Mouse (Mus musculus) liver, embryonic 16.5 days (tissue): ENCODE measurements around the gene Cela2a. TPM values are rescaled to one million over a fixed set of nuclear protein-coding genes. Genes with fewer than 3 reads are reported as not detected.

Source experiments
- ATAC-seq: fragments of 200-750 bp; cut with Nextera tagmentation; 2 replicates; pipeline ENCODE4 v1.8.0; 2017; ENCODE audit warnings: low read depth, mild to moderate bottlenecking, moderate number of reproducible peaks, moderate library complexity
- H3K27ac ChIP-seq: fragments of 300-500 bp; sonication (generic); 2 replicates; pipeline ENCODE4 v1.5.1; 2014; ENCODE audit warnings: mild to moderate bottlenecking, low read length
- H3K27me3 ChIP-seq: fragments of 300-500 bp; sonication (generic); 2 replicates; pipeline ENCODE4 v1.6.1; 2014; ENCODE audit warnings: low read depth, low read length, mixed read lengths; ENCODE audit not compliant: control insufficient read depth, insufficient read depth
- H3K36me3 ChIP-seq: fragments of 300-500 bp; sonication (generic); 2 replicates; pipeline ENCODE4 v1.6.1; 2014; ENCODE audit warnings: mild to moderate bottlenecking; ENCODE audit not compliant: control insufficient read depth, insufficient read depth
- H3K4me1 ChIP-seq: fragments of 300-500 bp; sonication (generic); 2 replicates; pipeline ENCODE4 v1.6.1; 2014; ENCODE audit warnings: low read depth, low read length, mixed read lengths; ENCODE audit not compliant: control insufficient read depth
- H3K4me2 ChIP-seq: fragments of 300-500 bp; sonication (generic); 2 replicates; pipeline ENCODE4 v1.6.1; 2014; ENCODE audit warnings: low read depth, low read length, mixed read lengths
- H3K4me3 ChIP-seq: fragments of 300-500 bp; sonication (generic); 2 replicates; pipeline ENCODE4 v1.5.1; 2014; ENCODE audit warnings: low read depth, mild to moderate bottlenecking, low read length
- H3K9ac ChIP-seq: fragments of 300-500 bp; sonication (generic); 2 replicates; pipeline ENCODE4 v1.6.1; 2014; ENCODE audit warnings: low read depth, low read length
- H3K9me3 ChIP-seq: fragments of 300-500 bp; sonication (generic); replicated peaks from 2 replicates; pipeline ENCODE4 v1.6.1; 2016; ENCODE audit warnings: low read length; ENCODE audit not compliant: control insufficient read depth
- WGBS: fragments of 180-500 bp; shearing (Covaris S2); extraction: QIAGEN DNeasy Blood & Tissue Kit; methylation state at CpG from one replicate; pipeline ENCODE4 v1.1.7; 2014; ENCODE audit not compliant: insufficient replicate concordance; 5-methylcytosine and 5-hydroxymethylcytosine counted together
- polyA plus RNA-seq: library from polyadenylated mRNA; unstranded; fragments of >200 nt; fragmentation: Nextera tagmentation; extraction: Ambion mirVana; gene quantifications from 2 replicates; pipeline ENCODE4 v1.2.1, GENCODE M21; 2015

The Cela2a gene
- polyA plus RNA-seq, 1 experiment from 2014 or later, result 13.9 TPM

DNA sequence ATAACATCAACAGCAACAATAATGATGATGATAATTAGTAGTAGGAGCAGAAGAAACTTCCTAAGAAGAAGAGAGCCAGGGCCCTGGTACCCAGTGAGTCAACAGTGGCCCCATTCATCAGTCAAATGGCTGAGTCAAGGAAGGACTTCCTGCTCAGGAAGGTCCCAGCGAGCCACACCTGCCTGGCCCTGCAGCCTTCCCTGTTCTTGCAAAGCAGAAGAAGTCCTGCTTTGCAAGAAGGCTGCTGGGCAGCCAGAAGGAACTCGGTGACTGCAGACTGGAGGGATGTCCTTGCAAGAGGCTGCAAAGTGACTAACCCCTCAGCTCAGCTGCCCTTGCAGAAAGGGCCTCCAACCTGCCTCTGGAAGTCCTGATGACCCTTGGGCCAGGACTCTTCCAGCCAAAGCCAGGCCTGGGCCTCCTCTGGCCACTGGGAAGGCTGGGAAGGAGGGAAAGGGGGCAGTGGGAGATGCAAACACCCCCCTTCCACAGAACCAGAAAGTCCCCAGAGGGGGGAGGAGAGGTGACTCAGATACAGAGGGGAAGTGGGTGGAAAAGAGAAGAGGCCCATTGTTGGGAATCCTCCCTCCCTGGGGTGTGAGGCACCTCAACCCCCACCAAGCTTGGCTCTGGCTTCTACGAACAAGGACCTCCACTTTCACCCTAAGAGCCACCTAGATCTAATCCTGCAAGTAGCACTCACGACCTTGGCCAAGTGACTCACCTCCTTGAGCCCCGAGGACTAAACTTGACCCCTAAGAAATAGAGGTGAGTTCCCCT lies 43.7 kb upstream of the Cela2a start:
- Histone ChIP-seq H3K4me3 (no peak overlapping the region), H3K4me1 (peaks cover 40% of the 10 kb centered on the region), H3K27ac (no peak overlapping the region), H3K9me3 (no peaks in the 10 kb centered on the region), H3K9ac (no peak overlapping the region), H3K27me3 (no peaks in the 10 kb centered on the region), H3K36me3 (no peaks in the 10 kb centered on the region), H3K4me2 (no peak overlapping the region)
- ATAC-seq, result no peak
- WGBS, result 60% methylated on average over 5 of the region's 5 CpGs

DNA sequence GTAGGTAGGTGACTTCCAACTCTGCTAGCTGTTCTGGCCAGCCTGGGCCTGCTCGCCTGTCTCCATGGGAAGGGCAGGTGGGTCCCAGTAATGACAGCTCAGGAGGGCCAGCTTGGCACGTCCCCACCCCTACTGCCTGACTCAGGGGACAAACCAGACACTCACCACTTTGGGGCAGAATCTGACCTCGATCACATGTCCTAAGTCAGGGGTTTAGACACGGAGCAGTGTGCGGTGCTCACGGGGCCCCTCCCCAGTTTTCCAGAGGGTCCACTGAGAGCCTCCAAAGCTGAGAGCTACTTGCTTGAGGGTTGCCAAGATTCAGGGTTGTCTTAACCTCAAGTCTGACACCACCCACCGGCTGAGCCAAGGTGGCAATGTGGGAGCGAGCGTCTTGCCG lies 42.1 kb upstream of the Cela2a start:
- Histone ChIP-seq H3K4me2 (no peak overlapping the region), H3K4me1 (peaks cover 30% of the 10 kb centered on the region), H3K9ac (no peak overlapping the region), H3K9me3 (no peaks in the 10 kb centered on the region), H3K4me3 (no peak overlapping the region), H3K27me3 (no peaks in the 10 kb centered on the region), H3K36me3 (no peaks in the 10 kb centered on the region), H3K27ac (no peak overlapping the region)
- WGBS, result 87% methylated on average over 10 of the region's 10 CpGs
- no peak for ATAC-seq

DNA sequence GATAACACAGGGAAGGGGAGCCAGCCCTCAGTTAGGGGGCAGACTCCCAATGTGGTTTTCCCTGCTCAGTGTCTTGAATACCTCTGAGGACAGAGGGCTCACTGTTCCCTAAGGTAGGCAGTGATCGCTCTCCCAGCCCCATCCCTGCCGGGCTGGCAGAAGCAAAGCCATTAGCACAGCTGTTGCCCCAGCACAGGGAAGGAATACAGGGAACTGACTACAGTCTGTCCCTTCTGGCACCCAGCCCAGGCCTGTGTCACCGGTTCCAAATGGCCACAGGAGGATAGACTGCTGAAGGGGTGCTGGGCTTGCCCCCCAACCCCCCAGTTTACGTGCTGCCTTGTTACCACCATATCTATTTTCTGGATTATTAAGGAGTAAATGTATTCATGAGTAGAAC lies 41.5 kb upstream of the Cela2a start:
- Histone ChIP-seq H3K9ac (no peak overlapping the region), H3K4me3 (no peak overlapping the region), H3K36me3 (no peaks in the 10 kb centered on the region), H3K9me3 (no peaks in the 10 kb centered on the region), H3K27ac (no peak overlapping the region), H3K27me3 (no peaks in the 10 kb centered on the region), H3K4me2 (no peak overlapping the region), H3K4me1 (peaks cover 24% of the 10 kb centered on the region)
- ATAC-seq, result no peak
- 72% methylated on average over 4 of the region's 4 CpGs for WGBS

DNA sequence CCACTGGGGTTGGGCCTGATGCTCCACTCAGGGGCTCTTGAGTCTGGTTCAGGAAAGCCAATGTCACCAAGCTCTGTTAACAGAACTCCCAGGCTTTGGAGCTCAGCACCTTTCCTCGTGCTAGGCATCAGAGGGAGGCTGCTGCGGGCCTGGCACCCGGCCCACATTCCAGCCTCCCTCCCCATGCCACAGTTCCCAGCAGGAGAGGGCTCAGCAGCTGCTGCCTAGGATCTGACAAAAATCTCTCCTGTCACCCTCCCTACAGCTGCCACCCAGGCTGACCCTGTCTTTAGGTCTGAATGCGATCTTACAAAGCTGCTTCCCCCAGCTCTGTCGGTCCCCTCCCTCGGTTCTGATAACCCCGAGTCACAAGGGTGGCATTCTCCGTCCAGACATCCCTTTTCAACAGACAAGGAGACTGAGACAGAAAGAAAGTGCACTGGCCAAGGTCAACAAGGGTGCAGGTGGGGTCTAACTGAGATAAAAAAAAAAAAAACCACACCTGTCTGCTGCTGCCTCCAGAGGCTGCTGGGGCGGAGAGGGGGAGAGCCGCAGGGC lies 41.1 kb upstream of the Cela2a start:
- Histone ChIP-seq H3K27ac (no peak overlapping the region), H3K4me3 (no peak overlapping the region), H3K27me3 (no peaks in the 10 kb centered on the region), H3K4me2 (no peak overlapping the region), H3K36me3 (no peaks in the 10 kb centered on the region), H3K9ac (no peak overlapping the region), H3K4me1 (peaks cover 19% of the 10 kb centered on the region), H3K9me3 (no peaks in the 10 kb centered on the region)
- ATAC-seq, result no peak
- WGBS, result 66% methylated on average over 10 of the region's 10 CpGs

DNA sequence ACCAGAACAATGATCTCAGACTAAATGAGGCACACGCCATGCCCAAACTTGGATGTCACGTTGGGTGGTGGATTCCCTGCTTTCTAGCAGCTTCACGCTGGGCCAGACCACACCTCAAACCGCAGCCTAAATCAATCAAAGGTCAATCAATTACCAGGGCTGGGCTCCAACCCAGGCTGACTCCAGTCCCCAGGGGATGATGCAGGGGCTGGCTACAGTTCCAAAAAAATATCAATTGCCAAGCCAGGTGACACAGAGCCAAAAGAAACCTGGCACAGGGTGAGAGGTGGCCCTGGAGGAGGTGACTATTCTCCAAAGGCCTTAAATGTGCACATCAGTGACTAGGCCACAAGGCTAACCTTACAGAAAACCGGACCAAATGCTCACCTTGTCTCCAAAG lies 39.6 kb upstream of the Cela2a start:
- no peak for ATAC-seq
- H3K27ac ChIP-seq, result no peak overlapping the region
- H3K27me3 ChIP-seq, result no peaks in the 10 kb centered on the region
- no peak overlapping the region for H3K4me2 ChIP-seq
- no peak overlapping the region for H3K9ac ChIP-seq
- H3K4me3 ChIP-seq, result no peak overlapping the region
- H3K36me3 ChIP-seq, result no peaks in the 10 kb centered on the region
- peaks cover 5% of the 10 kb centered on the region for H3K4me1 ChIP-seq
- no peaks in the 10 kb centered on the region for H3K9me3 ChIP-seq
- WGBS, result 71% methylated on average over 5 of the region's 5 CpGs

DNA sequence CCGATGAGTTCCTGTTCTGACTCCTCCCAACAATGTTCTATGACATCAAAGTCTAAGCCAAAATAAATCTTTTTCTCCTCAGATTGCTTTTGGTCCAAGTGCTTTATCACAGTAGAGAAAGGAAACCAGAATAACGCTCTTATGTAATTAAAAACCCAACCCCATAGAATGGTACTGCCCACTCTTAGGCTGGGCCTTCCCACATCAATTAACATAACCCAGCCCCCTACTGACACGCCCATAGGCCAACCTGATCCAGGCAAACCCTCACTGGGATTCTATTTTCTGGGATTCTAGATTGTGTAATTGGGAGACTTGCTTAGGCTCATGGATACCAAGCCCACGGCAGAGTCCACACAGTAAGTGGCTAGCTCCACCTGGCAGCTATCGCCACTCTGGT lies 39.0 kb upstream of the Cela2a start:
- Histone ChIP-seq H3K27ac (no peak overlapping the region), H3K4me3 (no peak overlapping the region), H3K4me1 (peaks cover under 1% of the 10 kb centered on the region), H3K36me3 (peaks cover 3% of the 10 kb centered on the region), H3K9me3 (no peaks in the 10 kb centered on the region), H3K9ac (no peak overlapping the region), H3K27me3 (no peaks in the 10 kb centered on the region), H3K4me2 (no peak overlapping the region)
- WGBS, result 82% methylated on average over 5 of the region's 5 CpGs
- ATAC-seq, result no peak

DNA sequence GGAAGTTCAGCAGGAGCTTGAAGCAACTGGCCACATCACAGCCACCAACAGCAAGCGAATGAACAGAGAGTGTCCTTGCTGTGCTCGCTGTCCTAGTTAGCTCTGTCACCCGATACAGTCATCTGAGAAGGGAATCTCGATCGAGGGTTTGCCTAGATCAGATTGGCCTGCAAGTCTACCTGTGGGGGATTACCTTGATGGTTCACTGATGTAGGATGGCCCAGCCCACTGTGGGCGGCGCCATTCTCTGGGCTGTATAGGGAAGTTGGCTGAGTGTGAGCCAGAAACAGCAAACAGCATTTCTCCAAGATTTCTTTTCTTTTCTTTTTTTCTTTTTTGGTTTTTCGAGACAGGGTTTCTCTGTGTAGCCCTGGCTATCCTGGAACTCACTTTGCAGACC lies 38.5 kb upstream of the Cela2a start:
- no peaks in the 10 kb centered on the region for H3K4me1 ChIP-seq
- no peak overlapping the region for H3K4me3 ChIP-seq
- no peak for ATAC-seq
- H3K9ac ChIP-seq, result no peak overlapping the region
- H3K4me2 ChIP-seq, result no peak overlapping the region
- peaks cover 7% of the 10 kb centered on the region for H3K36me3 ChIP-seq
- no peaks in the 10 kb centered on the region for H3K27me3 ChIP-seq
- H3K27ac ChIP-seq, result no peak overlapping the region
- H3K9me3 ChIP-seq, result no peaks in the 10 kb centered on the region
- WGBS, result 87% methylated on average over 8 of the region's 8 CpGs

DNA sequence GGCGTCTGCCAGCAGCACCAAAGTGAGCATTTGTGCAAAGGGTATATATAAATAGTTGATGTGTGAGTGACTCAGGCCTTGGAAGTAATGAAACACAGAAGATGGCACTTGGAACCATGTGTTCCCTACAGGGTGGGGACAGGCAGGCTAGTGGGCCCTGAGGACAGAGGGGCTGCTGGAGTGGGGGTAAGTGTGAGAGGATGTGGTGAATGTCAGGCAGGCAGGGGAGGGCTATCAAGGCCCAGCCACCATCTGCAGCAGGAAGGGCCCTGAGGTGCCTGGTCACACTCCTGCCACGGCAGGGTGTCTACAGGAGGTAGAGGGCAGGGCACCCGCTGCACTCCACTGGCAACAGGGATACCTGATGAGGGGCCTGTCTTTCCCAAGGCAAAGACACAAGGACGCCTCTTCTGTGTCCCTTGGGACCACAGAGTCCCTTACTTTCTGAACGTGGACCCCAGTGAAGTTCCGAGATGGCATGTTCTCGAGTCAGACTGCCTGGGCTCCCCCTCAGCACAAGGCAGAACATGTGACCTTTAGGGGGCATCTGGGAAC lies 37.8 kb upstream of the Cela2a start:
- Histone ChIP-seq H3K4me1 (no peaks in the 10 kb centered on the region), H3K4me3 (no peak overlapping the region), H3K27ac (no peak overlapping the region), H3K9me3 (no peaks in the 10 kb centered on the region), H3K36me3 (peaks cover 7% of the 10 kb centered on the region), H3K4me2 (no peak overlapping the region), H3K27me3 (no peaks in the 10 kb centered on the region), H3K9ac (no peak overlapping the region)
- ATAC-seq, result no peak
- WGBS, result 72% methylated on average over 7 of the region's 7 CpGs

DNA sequence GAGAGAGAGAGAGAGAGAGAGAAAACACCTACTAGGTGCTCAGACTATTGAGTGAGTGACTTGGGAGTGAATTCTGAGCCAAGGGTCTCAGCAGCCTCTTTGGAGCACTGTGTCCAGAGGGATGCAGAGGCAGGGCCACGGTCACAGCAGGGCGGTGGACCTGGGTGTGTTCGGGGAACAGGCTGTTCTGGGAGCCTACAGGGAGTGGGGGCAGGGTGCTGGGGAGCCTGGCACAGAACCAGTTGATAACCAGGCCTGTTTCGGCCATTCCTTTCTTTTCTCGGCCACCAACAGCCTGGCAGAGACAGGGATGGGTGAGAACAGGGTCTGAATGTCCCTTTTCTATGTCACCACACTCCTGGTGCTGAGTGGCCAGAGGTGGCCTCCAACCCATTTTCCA lies 36.9 kb upstream of the Cela2a start:
- no peak for ATAC-seq
- Histone ChIP-seq H3K4me2 (no peak overlapping the region), H3K9me3 (no peaks in the 10 kb centered on the region), H3K9ac (no peak overlapping the region), H3K4me3 (no peak overlapping the region), H3K36me3 (peaks cover 7% of the 10 kb centered on the region), H3K27ac (no peak overlapping the region), H3K27me3 (no peaks in the 10 kb centered on the region), H3K4me1 (no peaks in the 10 kb centered on the region)
- WGBS, result 76% methylated on average over 5 of the region's 5 CpGs
